Mouse (Mus musculus): ENCODE results near the gene H2-DMb1.

DNA sequence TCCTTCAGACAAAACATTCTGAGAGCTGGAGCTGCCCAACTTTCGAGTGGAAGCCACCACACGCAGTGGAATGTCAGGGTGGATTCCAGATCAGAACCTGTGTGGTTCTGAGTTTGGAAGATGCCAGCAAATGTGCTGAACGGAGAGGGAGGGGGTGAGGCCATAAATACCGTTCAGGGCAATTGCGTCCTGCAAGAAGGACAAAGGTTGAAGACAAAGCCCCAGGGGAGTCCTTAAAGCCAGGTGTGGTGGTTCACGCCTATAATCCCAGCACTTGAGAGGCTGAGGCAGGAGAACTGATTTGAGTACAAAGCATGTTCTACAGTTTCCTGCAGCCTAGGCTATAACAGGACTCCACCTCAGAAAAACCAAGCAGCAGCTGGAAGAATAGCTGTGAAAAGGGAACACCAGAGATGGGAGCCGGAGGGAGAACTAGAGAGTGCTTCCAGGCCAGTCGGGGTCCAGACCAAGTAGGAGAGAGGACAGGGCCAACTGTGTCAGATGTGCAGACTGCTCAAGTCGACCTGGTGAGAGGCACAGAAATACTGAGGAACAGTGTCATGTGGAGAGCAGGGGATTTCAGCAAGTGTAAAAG is 25.9 kb upstream of the H2-DMb1 start:
- TF ChIP-seq CTCF (IDR thresholded peaks at IDR 0.05; ENCODE audit: extremely low read depth, insufficient read depth, low read length) = no peak
- TF ChIP-seq POLR2A (IDR thresholded peaks at IDR 0.05; ENCODE audit: extremely low read depth, insufficient read depth, low read length) = no peak

Data from cortical plate, adult 2 months (tissue).